ENCODE assay signal across 8 mouse cellular contexts in genomic region chr2:93461869-93462714, GRCm38 (mm10). TPM values are rescaled to one million over a fixed set of nuclear protein-coding genes. Genes with fewer than 3 reads are reported as not detected.
A peak's percentile ranks its signal among the peaks of the same experiment; 100 is the strongest.
DNase-seq lines count a peak whose midpoint lies in the region; ATAC-seq lines count a peak whose summit lies in the region.

No protein-coding gene starts in this region.

- H3K4me1 ChIP-seq in hindbrain, embryonic 13.5 days (replicated peaks) = peaks cover 19% of the 10 kb centered on the region

- H3K36me3 ChIP-seq in hindbrain, embryonic 13.5 days = no peaks in the 10 kb centered on the region

- H3K9ac ChIP-seq in hindbrain, embryonic 13.5 days = peak overlapping the region; percentile 63

- no peaks in the 10 kb centered on the region for H3K9me3 ChIP-seq in hindbrain, embryonic 13.5 days

- peak; percentile 89 for ATAC-seq in hindbrain, embryonic 13.5 days (ENCODE audit: low FRiP score)

- H3K4me2 ChIP-seq in hindbrain, embryonic 13.5 days = peak overlapping the region; percentile 57

- peaks cover 34% of the 10 kb centered on the region for H3K27me3 ChIP-seq in hindbrain, embryonic 13.5 days

- peak overlapping the region; percentile 36 for H3K4me3 ChIP-seq in hindbrain, embryonic 13.5 days

- peak; percentile 95 for DNase-seq in T-cell, adult 2 months (ENCODE audit: low spot score)
- peak; percentile 39 to 71 for DNase-seq in cerebellum, postnatal 25 days
- peak; percentile 39 to 55 for DNase-seq in frontal cortex, postnatal 25 days (ENCODE audit: low spot score in 2 of 2)
- peak; percentile 39 to 61 for DNase-seq in layer of hippocampus, postnatal 25 days (ENCODE audit: extremely low spot score in 1 of 2, low spot score in 1 of 2)
- peak; percentile 99 for DNase-seq in lung, postnatal 25 days (ENCODE audit: low spot score)
- DNase-seq in retina, adult 2 months (ENCODE audit: low read depth, low spot score) = peak; percentile 50
- peak; percentile 99 for DNase-seq in thymus, postnatal 25 days

- WGBS in hindbrain, embryonic 13.5 days = 2% methylated on average over 41 of the region's 41 CpGs

- peak overlapping the region; percentile 58; the same call in 1 of the 2 replicates for H3K27ac ChIP-seq in hindbrain, embryonic 13.5 days

RNA-seq across cellular contexts. Expression of gene Cd82, which starts 0.8 kb away (rescaled TPM):
- 19.8 and 23.7 TPM in 2 replicates for polyA plus RNA-seq in hindbrain, embryonic 13.5 days (2015; fragmentation: Nextera tagmentation; extraction: Ambion mirVana)
- 10 to 100 TPM; 22.0 to 23.8 TPM for total RNA-seq in layer of hippocampus, postnatal 25 days (2021)

Comparison
In these comparisons a context has a peak if more than half of its experiments do, and no peak if none do; other contexts are left out.
1. Peak in every context shown above with its lines: DNase-seq, ATAC-seq, H3K4me3 ChIP-seq and H3K27ac ChIP-seq.
2. DNase-seq: peak in every context shown above with its lines; median percentile 99 in lung, postnatal 25 days; 99 in thymus, postnatal 25 days; 95 in T-cell, adult 2 months; 55 in cerebellum, postnatal 25 days; 50 in layer of hippocampus, postnatal 25 days; 50 in retina, adult 2 months; 47 in frontal cortex, postnatal 25 days.